Mouse (Mus musculus) small intestine, adult 2 months (tissue): ENCODE measurements around the gene Pip5k1c.
A peak's percentile ranks its signal among the peaks of the same experiment; 100 is the strongest.

ENCODE experiments used
- CTCF ChIP-seq: fragments of 200-500 bp; IDR thresholded peaks from 2 replicates; pipeline ENCODE4 v1.5.1; 2012; ENCODE audit warnings: low read depth, mild to moderate bottlenecking, control low read depth, inconsistent platforms, low read length, moderate library complexity, mixed read lengths; ENCODE audit not compliant: insufficient replicate concordance, insufficient read length; ENCODE audit errors: extremely low read depth
- POLR2A ChIP-seq: fragments of 200-500 bp; IDR thresholded peaks from 2 replicates; pipeline ENCODE4 v1.6.1; 2012; ENCODE audit warnings: low read depth, mild to moderate bottlenecking, control low read depth, inconsistent platforms, low read length, moderate library complexity

GRCm38 (mm10) chr10:81350351-81351063, 57.7 kb downstream of the Pip5k1c start, which contains the start of gene Hmg20b:
- TF ChIP-seq POLR2A (peak; percentile 28; the same call in 1 of the 2 replicates), CTCF (peak; percentile 99; the same call in 1 of the 2 replicates)
